Mouse (Mus musculus) testis, adult 2 months (tissue): Measurements from ENCODE around the gene Otub1. TPM values are rescaled to one million over a fixed set of nuclear protein-coding genes. Genes with fewer than 3 reads are reported as not detected.

ENCODE experiments used
- H3K27ac ChIP-seq: fragments of 200-500 bp; 2 replicates; pipeline ENCODE4 v1.5.1; 2012; ENCODE audit warnings: low read depth, low read length; ENCODE audit not compliant: control insufficient read depth, insufficient read depth
- H3K27me3 ChIP-seq: fragments of 200-500 bp; 2 replicates; pipeline ENCODE4 v1.6.1; 2012; ENCODE audit warnings: mild to moderate bottlenecking, low read length, moderate library complexity; ENCODE audit not compliant: control insufficient read depth, insufficient read depth
- H3K36me3 ChIP-seq: fragments of 200-500 bp; 2 replicates; pipeline ENCODE4 v1.6.1; 2012; ENCODE audit warnings: mild to moderate bottlenecking, low read length; ENCODE audit not compliant: control insufficient read depth, insufficient read depth
- H3K4me1 ChIP-seq: fragments of 200-500 bp; 2 replicates; pipeline ENCODE4 v1.6.1; 2012; ENCODE audit warnings: low read length; ENCODE audit not compliant: control insufficient read depth, insufficient read depth
- H3K4me3 ChIP-seq: fragments of 200-500 bp; 2 replicates; pipeline ENCODE4 v1.5.1; 2012; ENCODE audit warnings: low read depth, mild to moderate bottlenecking, low read length, moderate library complexity, mixed read lengths; ENCODE audit not compliant: control insufficient read depth
- CTCF ChIP-seq: fragments of 200-500 bp; IDR thresholded peaks from 2 replicates; pipeline ENCODE4 v1.5.1; 2012; ENCODE audit warnings: low read depth, mild to moderate bottlenecking, inconsistent platforms, low read length, moderate library complexity; ENCODE audit not compliant: control insufficient read depth, insufficient read depth, insufficient replicate concordance
- POLR2A ChIP-seq: fragments of 200-500 bp; IDR thresholded peaks from 2 replicates; pipeline ENCODE4 v1.6.1; 2012; ENCODE audit warnings: low read depth, mild to moderate bottlenecking, inconsistent platforms, low read length, moderate library complexity; ENCODE audit not compliant: control insufficient read depth
- polyA plus RNA-seq: library from polyadenylated mRNA; depleted of rRNA; stranded (reverse); fragments of >200 nt; gene quantifications from 2 replicates; pipeline ENCODE4 v1.2.3, GENCODE M21; 2012

Otub1 gene
- polyA plus RNA-seq, 1 experiment: 49.4 TPM

DNA sequence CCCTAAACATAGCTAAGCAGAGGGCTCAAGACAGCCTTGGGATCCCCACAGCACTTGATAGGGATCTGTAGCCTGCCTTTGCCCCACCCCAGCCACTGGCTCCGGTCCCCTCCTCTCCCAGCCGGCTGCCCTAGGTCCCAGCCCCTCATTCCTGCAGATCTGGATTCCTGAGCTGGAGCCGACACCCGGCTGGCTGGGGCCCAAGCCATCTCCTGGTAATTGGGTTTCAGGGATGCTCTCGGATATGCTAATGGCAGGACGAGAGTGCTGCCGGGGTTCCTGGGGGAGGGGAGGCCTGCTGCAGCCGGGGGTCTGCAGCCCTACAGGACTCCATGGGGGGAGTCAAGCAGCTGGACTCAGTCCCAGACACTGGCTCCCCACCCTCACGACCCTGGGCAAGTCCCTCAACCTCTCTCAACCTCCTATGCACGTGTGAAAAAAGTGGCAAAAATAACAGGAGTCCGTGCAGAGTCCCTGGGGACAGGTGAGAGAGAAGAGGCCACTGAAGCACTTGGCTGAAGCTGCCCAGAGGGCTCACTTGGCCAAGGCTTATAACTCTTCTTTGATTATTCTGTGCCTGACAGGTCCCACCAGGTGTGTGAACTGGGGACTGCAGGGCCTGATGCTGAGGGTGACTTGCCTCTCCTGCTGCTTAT lies 29.9 kb downstream of the Otub1 start:
- Histone ChIP-seq H3K27me3 (no peaks in the 10 kb centered on the region), H3K36me3 (no peaks in the 10 kb centered on the region), H3K27ac (no peak overlapping the region), H3K4me3 (no peak overlapping the region), H3K4me1 (peaks cover 19% of the 10 kb centered on the region)
- no peak for TF ChIP-seq POLR2A
- TF ChIP-seq CTCF: no peak

DNA sequence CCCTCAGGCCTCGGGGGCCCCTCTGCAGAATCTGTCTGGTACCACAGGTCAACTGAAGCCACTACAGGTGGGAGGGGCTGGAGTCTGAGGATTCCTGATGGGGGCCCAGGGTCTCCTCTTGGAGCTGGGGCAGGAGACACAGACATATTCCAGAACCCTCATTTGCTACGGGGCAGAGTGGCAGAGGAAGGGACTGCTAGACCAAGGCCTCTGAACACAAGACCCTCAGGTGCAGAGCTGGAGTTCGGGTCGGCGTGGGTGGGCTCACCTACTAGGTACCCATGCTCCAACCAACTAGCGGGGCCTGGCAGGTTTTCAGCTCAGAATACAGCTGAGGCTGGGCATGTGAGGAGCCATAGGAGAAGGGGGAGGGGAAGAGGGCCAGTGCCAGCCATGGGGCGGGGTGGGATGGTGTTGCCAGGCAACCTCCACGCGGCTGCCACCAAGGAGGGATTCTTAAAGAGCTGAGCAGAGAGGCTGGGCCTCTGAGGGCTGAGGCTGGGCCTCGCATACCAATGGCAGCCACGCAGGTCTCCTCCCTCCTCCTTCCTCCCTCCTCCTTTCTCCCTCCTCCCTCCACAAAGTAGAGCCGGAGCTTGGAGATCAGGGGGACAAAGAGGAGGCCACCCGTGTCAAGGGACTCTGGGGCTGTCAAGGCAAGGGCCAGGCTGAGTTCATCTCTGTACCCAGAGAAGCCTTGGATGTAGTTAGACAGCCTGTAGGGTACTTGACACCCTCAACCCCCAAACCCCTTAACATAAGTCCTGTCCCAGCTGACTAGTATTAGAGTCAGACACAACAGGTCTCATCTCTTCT lies 33.9 kb downstream of the Otub1 start:
- peak overlapping the region; percentile 14 for H3K4me3 ChIP-seq
- H3K36me3 ChIP-seq: no peaks in the 10 kb centered on the region
- H3K27ac ChIP-seq: no peak overlapping the region
- H3K27me3 ChIP-seq: no peaks in the 10 kb centered on the region
- TF ChIP-seq POLR2A (no peak), CTCF (no peak)
- H3K4me1 ChIP-seq: peaks cover 20% of the 10 kb centered on the region

DNA sequence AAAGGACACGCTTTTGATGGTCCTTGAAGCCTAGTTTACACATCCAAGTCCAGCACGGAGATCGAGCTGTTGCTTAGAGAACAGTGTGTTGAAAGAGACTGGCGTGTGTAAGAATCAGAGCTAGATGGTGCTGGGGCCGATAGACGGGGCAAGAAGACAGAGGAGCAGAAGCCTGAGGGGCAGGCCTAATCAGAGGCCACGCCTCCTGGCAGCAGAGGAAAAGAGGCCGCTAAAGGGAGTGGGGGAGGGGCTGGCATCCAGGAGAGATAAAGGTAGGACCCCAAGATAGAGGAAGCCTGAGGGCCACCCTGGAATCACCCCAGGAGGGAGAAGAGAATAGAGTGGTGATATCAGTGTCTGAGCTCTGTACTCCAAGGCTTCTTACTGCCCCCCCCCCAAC lies 34.7 kb downstream of the Otub1 start:
- Histone ChIP-seq H3K36me3 (no peaks in the 10 kb centered on the region), H3K4me3 (no peak overlapping the region), H3K27me3 (no peaks in the 10 kb centered on the region), H3K27ac (peak overlapping the region; percentile 7; the same call in 1 of the 2 replicates), H3K4me1 (peaks cover 20% of the 10 kb centered on the region)
- TF ChIP-seq POLR2A: no peak
- TF ChIP-seq CTCF: no peak

DNA sequence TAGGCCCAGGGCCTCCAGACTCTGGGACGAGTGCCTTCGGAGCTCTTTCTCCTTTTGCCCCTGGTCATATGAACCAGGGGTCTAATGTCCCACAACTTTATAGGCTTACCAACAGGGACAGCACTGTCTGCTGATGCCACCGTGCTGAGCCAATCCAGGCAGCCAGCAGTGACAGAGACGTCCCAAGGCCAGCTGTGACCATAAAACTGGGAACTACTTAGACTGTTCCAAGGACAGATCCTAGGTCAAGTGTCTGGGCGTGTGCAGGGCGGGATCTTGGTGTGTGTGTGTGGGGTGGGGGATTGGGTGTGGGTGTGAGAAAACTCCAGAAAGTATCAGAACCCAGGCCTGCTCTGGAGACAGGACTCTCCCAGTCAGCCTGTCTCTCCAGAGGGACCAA lies 35.2 kb downstream of the Otub1 start:
- H3K4me3 ChIP-seq: no peak overlapping the region
- peak overlapping the region; percentile 19 for H3K27ac ChIP-seq
- no peak for TF ChIP-seq CTCF
- no peak for TF ChIP-seq POLR2A
- peaks cover 22% of the 10 kb centered on the region for H3K4me1 ChIP-seq
- H3K36me3 ChIP-seq: no peaks in the 10 kb centered on the region
- H3K27me3 ChIP-seq: no peaks in the 10 kb centered on the region; the same call in 1 of the 2 replicates

DNA sequence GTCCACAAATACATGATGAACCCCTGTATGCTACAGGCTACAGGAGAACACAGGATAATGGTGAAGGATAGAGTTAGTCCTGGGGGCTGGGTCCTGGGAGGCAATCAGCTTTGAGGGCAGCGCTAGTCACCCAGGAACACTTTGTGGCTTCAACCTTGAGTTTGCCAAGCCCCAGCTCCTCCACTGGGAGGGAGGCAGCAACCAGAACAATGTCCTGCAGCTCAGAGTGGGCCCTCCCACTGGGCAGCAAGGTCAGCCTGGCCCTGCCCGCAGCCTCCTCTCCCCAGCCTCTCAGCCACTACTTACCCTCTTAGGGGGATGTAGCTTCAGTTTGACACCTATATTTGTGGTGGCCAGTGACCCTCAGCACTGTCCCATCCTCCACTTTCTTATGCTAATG lies 37.7 kb downstream of the Otub1 start:
- 0 out of 2 replicates have a peak overlapping the region, but pooled peaks have one; percentile 29 for H3K27ac ChIP-seq
- H3K4me1 ChIP-seq: peaks cover 32% of the 10 kb centered on the region
- no peak overlapping the region for H3K4me3 ChIP-seq
- no peaks in the 10 kb centered on the region; the same call in 1 of the 2 replicates for H3K27me3 ChIP-seq
- TF ChIP-seq POLR2A: no peak
- TF ChIP-seq CTCF: no peak
- no peaks in the 10 kb centered on the region for H3K36me3 ChIP-seq

DNA sequence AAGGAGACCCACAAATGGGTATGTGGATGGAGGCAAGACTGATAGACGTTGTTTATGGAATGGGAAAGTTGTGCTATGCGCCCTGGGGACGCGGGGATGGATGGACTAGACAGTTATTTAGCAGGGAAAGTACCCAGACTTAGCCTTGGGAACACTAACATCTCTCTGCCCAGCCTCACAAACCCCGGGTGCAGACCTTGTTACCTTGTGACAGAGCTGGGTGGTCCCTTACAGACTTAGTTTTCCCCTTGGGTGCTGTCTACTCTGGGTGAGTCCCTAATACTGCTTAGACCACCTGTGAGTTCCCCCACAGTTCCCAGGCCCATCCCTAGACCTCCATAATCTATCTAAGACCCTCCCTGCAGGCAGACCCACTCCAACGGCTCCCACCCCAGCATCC lies 39.3 kb downstream of the Otub1 start:
- Histone ChIP-seq H3K27me3 (no peaks in the 10 kb centered on the region; the same call in 1 of the 2 replicates), H3K4me3 (no peak overlapping the region), H3K4me1 (peaks cover 24% of the 10 kb centered on the region), H3K36me3 (no peaks in the 10 kb centered on the region), H3K27ac (no peak overlapping the region)
- TF ChIP-seq POLR2A (no peak), CTCF (no peak)

DNA sequence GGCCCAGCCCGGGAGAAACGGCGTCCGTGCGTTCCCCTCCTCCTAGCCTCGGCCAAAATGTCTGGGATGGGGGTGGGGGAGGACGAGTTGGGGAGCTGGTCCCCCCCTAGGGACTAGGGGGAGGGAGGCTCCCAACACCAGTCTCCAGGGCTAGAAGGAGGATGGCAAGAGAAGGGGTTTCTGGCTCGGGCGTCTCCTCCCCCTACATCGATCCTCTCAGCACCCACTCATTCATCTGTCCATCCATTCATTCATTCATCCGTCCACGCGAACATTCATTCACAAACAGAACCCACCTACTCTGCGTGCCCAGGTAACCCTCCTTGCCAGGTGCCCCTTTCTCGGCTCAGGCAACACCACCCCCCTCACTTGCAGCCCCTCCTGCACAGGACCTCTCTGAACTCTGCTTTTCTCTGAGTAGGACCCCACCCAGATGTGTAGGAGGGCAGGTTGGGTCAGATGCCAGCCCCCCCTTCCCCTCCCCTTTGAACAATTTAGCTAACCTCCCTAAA lies 39.9 kb downstream of the Otub1 start:
- peaks cover 19% of the 10 kb centered on the region for H3K4me1 ChIP-seq
- no peak overlapping the region for H3K27ac ChIP-seq
- H3K36me3 ChIP-seq: no peaks in the 10 kb centered on the region
- H3K27me3 ChIP-seq: no peaks in the 10 kb centered on the region; the same call in 1 of the 2 replicates
- no peak for TF ChIP-seq CTCF
- TF ChIP-seq POLR2A: no peak
- peak overlapping the region; percentile 51; the same call in 1 of the 2 replicates for H3K4me3 ChIP-seq
